Mouse (Mus musculus): ENCODE data around the gene Ttc7b. TPM values are rescaled to one million over a fixed set of nuclear protein-coding genes. Genes with fewer than 3 reads are reported as not detected.

The Ttc7b gene
- polyA plus RNA-seq, 1 experiment from 2014 or later = 16.1 TPM

DNA sequence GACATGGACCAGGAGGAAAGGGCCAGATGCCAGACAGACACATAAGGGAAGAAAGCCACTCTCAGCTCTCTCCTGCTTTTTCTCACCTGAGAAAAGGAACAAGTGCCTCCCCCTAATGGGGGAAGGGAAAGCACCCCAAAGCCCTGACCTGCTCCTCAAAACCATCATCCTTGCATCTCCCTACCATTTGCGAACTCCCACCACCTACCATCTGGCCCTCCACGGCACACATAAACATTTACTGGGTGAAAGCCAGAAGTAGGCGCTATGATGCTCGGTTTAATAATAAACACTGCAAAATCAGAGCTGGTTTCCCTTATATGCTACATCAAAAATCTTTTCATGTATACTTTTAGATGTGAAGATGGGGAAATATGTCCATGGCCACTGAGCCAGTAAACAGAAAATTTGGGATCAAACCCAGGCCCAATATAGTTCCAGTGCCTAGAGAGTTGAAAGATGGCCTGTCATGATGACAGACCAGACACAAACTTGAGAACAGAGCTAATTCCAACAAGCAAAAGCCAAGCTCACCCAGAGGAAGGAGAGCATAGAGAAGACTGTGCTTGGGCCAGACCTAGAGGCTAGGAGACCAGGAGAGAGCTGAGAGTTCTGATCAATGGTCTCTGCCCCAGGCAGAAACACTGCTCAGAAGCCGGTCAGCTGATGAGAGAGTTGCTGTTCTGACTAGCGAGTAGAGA, 91.1 kb downstream of the Ttc7b start:
- no peaks in the 10 kb centered on the region for H3K27me3 ChIP-seq (ENCODE audit: control insufficient read depth, insufficient read depth, low read length)
- WGBS = 94% methylated on average over 6 of the region's 6 CpGs
- no peak overlapping the region for H3K4me3 ChIP-seq (ENCODE audit: low read depth, low read length)
- no peak overlapping the region for H3K27ac ChIP-seq (ENCODE audit: low read depth, low read length)
- DNase-seq (ENCODE audit: low spot score) (no peak), ATAC-seq (ENCODE audit: insufficient read depth, low FRiP score, low TSS enrichment) (no peak)
- no peaks in the 10 kb centered on the region for H3K4me1 ChIP-seq (ENCODE audit: control insufficient read depth, insufficient read depth, low read length)
- no peak overlapping the region for H3K9ac ChIP-seq (ENCODE audit: low read length)
- no peaks in the 10 kb centered on the region for H3K9me3 ChIP-seq (ENCODE audit: control insufficient read depth, low read length)
- no peak overlapping the region for H3K4me2 ChIP-seq (ENCODE audit: low read depth)
- no peaks in the 10 kb centered on the region for H3K36me3 ChIP-seq (ENCODE audit: control insufficient read depth, insufficient read depth, low read length)

DNA sequence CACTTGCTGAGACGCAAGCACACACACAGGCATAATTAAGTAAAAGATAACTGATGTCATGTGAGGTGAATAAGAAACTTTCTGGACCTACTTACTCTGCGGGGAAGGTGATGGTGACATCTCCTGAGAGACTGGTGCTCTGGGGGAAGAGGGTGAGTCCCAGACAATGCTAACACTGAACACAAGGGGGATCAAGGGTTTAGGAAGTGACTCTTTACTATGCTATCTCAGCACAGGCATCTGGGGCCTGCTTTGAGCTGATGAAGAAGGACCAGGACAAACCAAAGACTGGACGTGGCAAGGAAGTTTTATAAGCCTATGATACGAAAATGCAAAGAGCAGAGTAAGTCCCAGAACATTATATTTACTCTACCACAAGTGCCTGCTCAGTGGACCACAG, 92.4 kb downstream of the Ttc7b start:
- no peak for ATAC-seq (ENCODE audit: insufficient read depth, low FRiP score, low TSS enrichment)
- Histone ChIP-seq H3K4me1 (ENCODE audit: control insufficient read depth, insufficient read depth, low read length) (no peaks in the 10 kb centered on the region), H3K27ac (ENCODE audit: low read depth, low read length) (no peak overlapping the region), H3K4me3 (ENCODE audit: low read depth, low read length) (no peak overlapping the region), H3K9ac (ENCODE audit: low read length) (no peak overlapping the region), H3K4me2 (ENCODE audit: low read depth) (no peak overlapping the region), H3K9me3 (ENCODE audit: control insufficient read depth, low read length) (no peaks in the 10 kb centered on the region), H3K27me3 (ENCODE audit: control insufficient read depth, insufficient read depth, low read length) (no peaks in the 10 kb centered on the region), H3K36me3 (ENCODE audit: control insufficient read depth, insufficient read depth, low read length) (no peaks in the 10 kb centered on the region)
- DNase-seq (ENCODE audit: low spot score) = no peak
- WGBS = 94% methylated on average over 4 of the region's 4 CpGs

DNA sequence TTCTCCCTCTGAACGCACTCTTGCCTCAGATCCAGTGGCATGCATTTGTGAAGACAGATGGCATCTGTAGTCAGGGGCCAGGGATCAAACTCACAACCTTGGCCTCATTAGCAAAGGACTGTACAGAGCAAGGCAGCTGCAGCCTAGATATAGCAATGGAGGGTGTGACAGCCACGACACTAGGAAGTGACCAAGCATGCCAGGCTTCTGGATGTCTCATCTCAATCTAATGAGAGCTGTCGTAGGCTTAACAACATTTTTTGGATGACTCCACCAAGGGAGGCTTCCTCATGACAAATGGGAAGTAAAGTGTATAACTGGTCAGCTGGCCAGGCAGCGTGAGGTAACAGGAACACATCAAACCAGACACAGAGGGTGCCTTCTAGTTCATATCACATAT, 94.4 kb downstream of the Ttc7b start:
- Histone ChIP-seq H3K9ac (ENCODE audit: low read length) (no peak overlapping the region), H3K4me2 (ENCODE audit: low read depth) (no peak overlapping the region), H3K27ac (ENCODE audit: low read depth, low read length) (no peak overlapping the region), H3K27me3 (ENCODE audit: control insufficient read depth, insufficient read depth, low read length) (no peaks in the 10 kb centered on the region), H3K36me3 (ENCODE audit: control insufficient read depth, insufficient read depth, low read length) (no peaks in the 10 kb centered on the region), H3K9me3 (ENCODE audit: control insufficient read depth, low read length) (no peaks in the 10 kb centered on the region), H3K4me3 (ENCODE audit: low read depth, low read length) (no peak overlapping the region), H3K4me1 (ENCODE audit: control insufficient read depth, insufficient read depth, low read length) (no peaks in the 10 kb centered on the region)
- ATAC-seq (ENCODE audit: insufficient read depth, low FRiP score, low TSS enrichment) = no peak
- peak; percentile 17 for DNase-seq (ENCODE audit: low spot score)
- WGBS = 60% methylated on average over 4 of the region's 4 CpGs

DNA sequence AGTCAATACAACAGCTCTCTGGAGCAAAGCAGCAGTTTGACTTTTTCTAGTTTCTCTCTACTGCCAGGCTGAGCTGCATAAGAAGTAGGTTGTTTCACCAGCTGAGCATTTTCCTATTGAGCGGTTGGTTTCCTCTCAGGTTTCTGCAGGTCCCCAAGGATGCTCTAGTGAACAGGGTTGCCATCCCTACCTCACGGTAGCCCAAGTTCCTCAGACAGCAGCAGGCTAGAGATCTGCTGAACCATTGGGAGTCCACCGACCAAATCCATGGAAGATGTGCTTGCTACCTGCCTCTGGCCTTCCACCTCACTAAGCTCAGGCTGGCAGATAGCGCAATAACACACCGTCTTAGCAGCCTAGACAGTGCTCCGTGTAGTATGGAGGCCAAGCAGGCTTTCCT, 95.6 kb downstream of the Ttc7b start:
- Histone ChIP-seq H3K4me2 (ENCODE audit: low read depth) (no peak overlapping the region), H3K9ac (ENCODE audit: low read length) (no peak overlapping the region), H3K9me3 (ENCODE audit: control insufficient read depth, low read length) (no peaks in the 10 kb centered on the region), H3K36me3 (ENCODE audit: control insufficient read depth, insufficient read depth, low read length) (no peaks in the 10 kb centered on the region), H3K27me3 (ENCODE audit: control insufficient read depth, insufficient read depth, low read length) (no peaks in the 10 kb centered on the region), H3K27ac (ENCODE audit: low read depth, low read length) (no peak overlapping the region), H3K4me3 (ENCODE audit: low read depth, low read length) (no peak overlapping the region), H3K4me1 (ENCODE audit: control insufficient read depth, insufficient read depth, low read length) (no peaks in the 10 kb centered on the region)
- WGBS = 92% methylated on average over 6 of the region's 6 CpGs
- ATAC-seq (ENCODE audit: insufficient read depth, low FRiP score, low TSS enrichment) (no peak), DNase-seq (ENCODE audit: low spot score) (no peak)

DNA sequence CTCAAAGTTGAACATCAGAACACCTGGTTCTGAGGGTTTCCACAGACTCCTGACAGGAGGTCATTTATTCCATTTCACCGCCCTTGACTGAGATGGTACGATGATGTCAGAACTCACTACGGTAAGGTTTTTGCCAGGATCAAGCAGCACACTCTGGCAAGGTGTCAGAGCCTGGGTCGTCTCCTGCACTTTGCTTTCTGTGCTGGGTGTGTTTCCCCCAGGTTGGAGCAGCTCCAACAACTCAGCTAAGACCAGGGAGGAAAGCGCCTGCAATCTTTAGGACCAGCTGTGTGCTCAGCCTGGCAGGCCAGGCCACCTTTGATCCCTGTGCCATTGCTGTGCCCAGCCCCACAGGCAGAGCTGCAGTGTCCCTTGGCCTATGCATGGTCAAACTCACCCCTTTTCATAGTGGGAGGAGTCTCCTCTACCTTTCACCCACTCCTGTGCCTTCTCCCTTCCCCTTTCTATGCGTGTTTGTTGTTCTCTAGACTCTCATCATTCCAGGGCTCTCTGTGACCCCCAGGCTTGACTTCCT, 98.3 kb downstream of the Ttc7b start:
- no peak for DNase-seq (ENCODE audit: low spot score)
- no peak for ATAC-seq (ENCODE audit: insufficient read depth, low FRiP score, low TSS enrichment)
- WGBS = 78% methylated on average over 6 of the region's 6 CpGs

DNA sequence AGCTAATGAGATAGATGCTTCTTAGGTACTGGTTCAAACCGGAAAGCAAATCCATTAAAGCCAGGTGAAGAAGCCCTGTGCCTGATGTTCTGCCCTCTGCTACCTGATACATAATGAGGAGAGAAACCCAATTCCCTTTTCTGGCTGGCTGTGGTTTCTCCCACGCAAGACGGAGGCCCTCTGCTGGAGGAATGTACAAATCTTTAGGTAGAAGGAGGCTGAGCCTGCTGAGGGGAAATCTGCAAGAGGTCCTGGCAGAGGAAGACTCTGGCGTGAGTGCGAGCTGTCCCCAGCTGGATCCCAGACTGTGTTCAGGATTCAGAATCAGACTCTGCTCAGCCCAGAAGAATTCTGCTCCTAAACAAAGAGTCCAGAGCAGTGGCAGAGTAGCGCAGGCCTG, 99.1 kb downstream of the Ttc7b start:
- Histone ChIP-seq H3K4me3 (ENCODE audit: low read depth, low read length) (no peak overlapping the region), H3K4me2 (ENCODE audit: low read depth) (no peak overlapping the region), H3K27ac (ENCODE audit: low read depth, low read length) (no peak overlapping the region), H3K9ac (ENCODE audit: low read length) (no peak overlapping the region), H3K27me3 (ENCODE audit: control insufficient read depth, insufficient read depth, low read length) (no peaks in the 10 kb centered on the region), H3K4me1 (ENCODE audit: control insufficient read depth, insufficient read depth, low read length) (no peaks in the 10 kb centered on the region), H3K9me3 (ENCODE audit: control insufficient read depth, low read length) (no peaks in the 10 kb centered on the region), H3K36me3 (ENCODE audit: control insufficient read depth, insufficient read depth, low read length) (no peaks in the 10 kb centered on the region)
- ATAC-seq (ENCODE audit: insufficient read depth, low FRiP score, low TSS enrichment) (no peak), DNase-seq (ENCODE audit: low spot score) (peak; percentile 35)
- 61% methylated on average over 6 of the region's 6 CpGs for WGBS

More for the DNA sequence above, 98.3 kb downstream of the Ttc7b start:
- H3K4me2 ChIP-seq (ENCODE audit: low read depth) = no peak overlapping the region
- no peak overlapping the region for H3K4me3 ChIP-seq (ENCODE audit: low read depth, low read length)
- no peak overlapping the region for H3K27ac ChIP-seq (ENCODE audit: low read depth, low read length)
- H3K27me3 ChIP-seq (ENCODE audit: control insufficient read depth, insufficient read depth, low read length) = no peaks in the 10 kb centered on the region
- H3K9ac ChIP-seq (ENCODE audit: low read length) = no peak overlapping the region
- H3K4me1 ChIP-seq (ENCODE audit: control insufficient read depth, insufficient read depth, low read length) = no peaks in the 10 kb centered on the region
- H3K36me3 ChIP-seq (ENCODE audit: control insufficient read depth, insufficient read depth, low read length) = no peaks in the 10 kb centered on the region
- H3K9me3 ChIP-seq (ENCODE audit: control insufficient read depth, low read length) = no peaks in the 10 kb centered on the region

DNA sequence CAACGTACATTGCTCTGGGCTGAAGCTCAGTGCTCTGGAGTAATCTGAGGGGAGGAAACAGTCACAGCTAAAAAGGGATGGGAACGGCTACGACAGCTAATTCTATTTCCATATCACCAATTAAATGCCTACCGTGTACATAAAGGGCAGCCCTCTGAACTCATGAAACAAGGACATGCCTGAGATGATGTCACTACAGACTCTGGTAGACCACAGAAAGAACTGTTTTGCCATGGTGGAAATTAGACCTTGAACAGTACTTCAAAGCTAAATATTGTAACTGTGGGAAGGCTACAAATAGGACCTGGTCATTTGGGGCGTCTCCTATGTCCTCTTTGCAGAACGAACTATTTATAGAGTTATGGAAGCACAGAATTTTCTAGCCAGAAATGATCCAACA, 99.7 kb downstream of the Ttc7b start:
- H3K27ac ChIP-seq (ENCODE audit: low read depth, low read length) = no peak overlapping the region
- H3K4me1 ChIP-seq (ENCODE audit: control insufficient read depth, insufficient read depth, low read length) = no peaks in the 10 kb centered on the region
- no peak overlapping the region for H3K4me2 ChIP-seq (ENCODE audit: low read depth)
- no peaks in the 10 kb centered on the region for H3K9me3 ChIP-seq (ENCODE audit: control insufficient read depth, low read length)
- no peaks in the 10 kb centered on the region for H3K36me3 ChIP-seq (ENCODE audit: control insufficient read depth, insufficient read depth, low read length)
- H3K4me3 ChIP-seq (ENCODE audit: low read depth, low read length) = no peak overlapping the region
- ATAC-seq (ENCODE audit: insufficient read depth, low FRiP score, low TSS enrichment) (no peak), DNase-seq (ENCODE audit: low spot score) (no peak)
- H3K27me3 ChIP-seq (ENCODE audit: control insufficient read depth, insufficient read depth, low read length) = no peaks in the 10 kb centered on the region
- WGBS = 92% methylated on average over 6 of the region's 6 CpGs
- no peak overlapping the region for H3K9ac ChIP-seq (ENCODE audit: low read length)

DNA sequence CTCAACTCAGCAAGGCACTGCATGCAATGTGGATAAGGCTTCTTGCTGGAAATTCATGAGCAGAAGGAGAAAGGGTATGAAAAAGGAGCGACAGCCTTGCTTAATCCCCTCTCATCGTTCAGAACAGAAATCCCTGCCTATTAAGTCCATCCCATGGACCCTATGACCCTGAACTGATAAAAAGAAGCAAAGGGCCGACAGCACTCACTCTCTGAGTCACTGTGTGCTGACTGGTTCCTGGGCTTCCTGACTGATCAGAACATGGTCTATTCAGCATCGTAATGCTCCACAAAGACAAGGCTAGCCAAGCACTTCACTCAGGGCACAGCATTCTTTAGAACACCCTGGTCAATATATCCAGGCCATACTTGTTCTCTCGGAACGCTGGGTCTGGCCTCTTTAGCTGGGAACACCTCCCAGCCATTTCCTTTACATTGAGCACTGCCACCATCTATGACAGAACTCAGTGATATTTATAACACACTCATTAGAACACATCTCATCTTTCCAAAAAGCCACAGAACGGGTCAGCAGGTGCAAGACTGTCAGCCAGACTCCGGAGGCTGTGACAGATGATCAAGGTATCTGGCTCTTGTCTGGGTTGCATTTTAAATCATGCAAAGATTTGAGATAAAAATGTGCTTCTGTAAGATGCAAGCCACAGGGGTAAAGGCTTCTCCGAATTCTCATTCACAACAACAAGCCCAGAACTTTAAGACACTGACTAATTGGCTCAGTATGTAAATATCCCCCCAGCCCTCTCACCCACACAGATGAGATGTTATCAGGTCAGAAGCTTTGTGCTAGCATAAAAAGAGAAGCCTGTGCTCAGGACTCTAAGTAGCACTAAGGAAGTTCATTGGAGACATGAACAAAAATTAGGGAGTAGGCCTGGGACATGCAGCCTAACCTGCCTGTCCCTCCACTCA, 100.4 kb downstream of the Ttc7b start:
- H3K36me3 ChIP-seq (ENCODE audit: control insufficient read depth, insufficient read depth, low read length) = no peaks in the 10 kb centered on the region
- ATAC-seq (ENCODE audit: insufficient read depth, low FRiP score, low TSS enrichment) (no peak), DNase-seq (ENCODE audit: low spot score) (no peak)
- H3K27me3 ChIP-seq (ENCODE audit: control insufficient read depth, insufficient read depth, low read length) = no peaks in the 10 kb centered on the region
- H3K4me2 ChIP-seq (ENCODE audit: low read depth) = no peak overlapping the region
- no peaks in the 10 kb centered on the region for H3K9me3 ChIP-seq (ENCODE audit: control insufficient read depth, low read length)
- H3K4me1 ChIP-seq (ENCODE audit: control insufficient read depth, insufficient read depth, low read length) = no peaks in the 10 kb centered on the region
- H3K9ac ChIP-seq (ENCODE audit: low read length) = no peak overlapping the region
- 81% methylated on average over 9 of the region's 9 CpGs for WGBS
- H3K27ac ChIP-seq (ENCODE audit: low read depth, low read length) = no peak overlapping the region
- no peak overlapping the region for H3K4me3 ChIP-seq (ENCODE audit: low read depth, low read length)
